Mouse (Mus musculus): Measurements from ENCODE around the gene Iqsec1.

DNA sequence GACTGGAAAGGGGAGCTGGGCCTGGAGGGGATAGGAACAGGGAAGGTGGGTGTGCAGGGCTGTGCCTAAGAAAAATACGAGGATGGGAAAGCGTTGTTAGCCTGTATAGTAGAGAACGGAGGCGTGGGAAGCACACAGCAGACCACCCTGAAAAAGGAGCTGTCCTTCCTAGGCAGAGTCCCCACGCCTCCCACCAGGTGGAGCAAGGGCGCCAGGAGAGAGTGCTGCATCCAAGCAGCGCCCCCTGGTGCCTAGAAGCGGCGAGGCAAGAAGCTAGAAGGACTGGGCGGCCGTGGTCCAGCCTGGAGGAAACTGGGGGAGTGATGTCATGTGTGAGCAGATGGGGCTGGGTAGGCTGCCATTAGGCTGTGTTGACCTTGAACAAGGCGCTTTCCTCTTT lies 251.1 kb downstream of the Iqsec1 start:
- TF ChIP-seq GATA1 (IDR thresholded peaks at IDR 0.05; ENCODE audit: borderline replicate concordance, low read length) (no peak), FLI1 (IDR thresholded peaks at IDR 0.05; ENCODE audit: low read length) (no peak)

Measured in megakaryocyte, embryonic 14.5 days (primary cell).